Mouse (Mus musculus): Measurements from ENCODE around the gene Psors1c2.
"Not testable (repeated sequence)": the region's sequence is repeated elsewhere in the genome, so short reads cannot be mapped to it uniquely, and the experiment has no call there.

- not testable (repeated sequence) for TF ChIP-seq POLR2A (IDR thresholded peaks at IDR 0.05; ENCODE audit: borderline replicate concordance, extremely low read depth, low read depth, low read length); CTCF (IDR thresholded peaks at IDR 0.05; ENCODE audit: insufficient read depth, low read length)
Observed at GRCm38 (mm10) chr17:35508279-35508678, 24.7 kb upstream of the Psors1c2 start.

All from lung, adult 2 months (tissue).